Mouse (Mus musculus): ENCODE data around the gene Vps53. TPM values are rescaled to one million over a fixed set of nuclear protein-coding genes. Genes with fewer than 3 reads are reported as not detected.

The Vps53 gene
- polyA plus RNA-seq, 1 experiment, result 21.0 TPM

DNA sequence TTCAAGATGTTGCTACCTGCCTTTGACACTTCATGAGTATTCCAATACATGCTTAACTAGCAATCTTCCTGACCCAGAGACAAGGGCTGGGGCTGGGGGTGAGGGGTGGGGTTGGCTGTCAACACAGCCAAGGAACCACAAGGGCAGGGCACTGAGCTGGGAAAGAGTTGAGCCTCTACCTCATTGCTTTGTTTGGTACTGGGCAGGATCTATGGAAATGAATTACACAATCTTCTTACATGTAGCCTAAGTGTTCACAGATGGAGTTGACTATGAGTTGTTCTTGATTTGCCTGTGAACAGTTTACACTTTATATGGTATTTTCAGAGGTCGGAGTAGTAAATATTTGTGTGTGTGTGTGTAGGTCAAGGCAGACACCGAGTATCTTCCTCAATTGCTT is 118.5 kb downstream of the Vps53 start:
- no peak for TF ChIP-seq GATA1 (IDR thresholded peaks at IDR 0.05; ENCODE audit: low read length)

DNA sequence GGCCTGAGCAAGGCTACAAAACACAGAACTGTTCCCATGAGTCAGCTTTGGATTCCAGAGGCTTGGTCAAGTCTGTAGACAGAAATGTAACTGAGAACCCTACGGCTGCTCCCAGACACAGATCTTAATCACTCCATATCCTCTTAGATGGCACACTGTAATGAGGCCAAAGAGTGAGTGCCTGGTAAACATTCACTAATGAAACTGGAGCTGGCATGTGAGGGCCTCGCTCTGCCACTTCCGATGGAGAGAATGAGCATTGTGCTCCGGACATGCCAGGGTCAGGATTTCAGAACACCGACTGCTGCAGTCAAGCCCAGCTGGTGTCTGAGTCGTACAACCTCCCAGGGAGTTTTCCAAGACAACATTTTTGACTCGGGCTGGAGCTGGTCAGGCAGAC is 119.5 kb downstream of the Vps53 start:
- TF ChIP-seq GATA1 (IDR thresholded peaks at IDR 0.05; ENCODE audit: low read length), result no peak

- TF ChIP-seq GATA1 (IDR thresholded peaks at IDR 0.05; ENCODE audit: low read length), result no peak
These were observed 123.0 kb downstream of the Vps53 start for GRCm38 (mm10) chr11:76056487-76056886.

DNA sequence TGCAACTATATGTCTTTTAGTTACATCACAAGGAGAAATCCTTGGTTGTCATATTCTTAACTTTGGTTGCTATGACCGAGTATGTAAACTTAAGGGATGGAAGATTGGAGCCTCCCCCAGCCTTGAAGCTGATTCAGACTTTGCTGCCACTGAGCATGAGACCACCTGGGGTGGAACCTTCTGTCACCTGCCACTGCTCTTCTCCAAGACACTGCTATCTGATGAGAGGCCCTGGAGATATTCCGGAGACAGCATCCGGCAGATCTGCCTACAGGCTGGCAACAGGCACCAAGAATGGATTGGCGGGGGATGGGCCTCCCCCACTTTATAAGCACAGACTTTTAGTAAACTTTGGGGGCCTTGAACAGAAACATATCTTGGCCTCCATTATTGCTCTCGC is 127.0 kb downstream of the Vps53 start:
- no peak for TF ChIP-seq GATA1 (IDR thresholded peaks at IDR 0.05; ENCODE audit: low read length)

- no peak for TF ChIP-seq GATA1 (IDR thresholded peaks at IDR 0.05; ENCODE audit: low read length)
These were observed 128.4 kb downstream of the Vps53 start for GRCm38 (mm10) chr11:76050967-76051512.

- no peak for TF ChIP-seq GATA1 (IDR thresholded peaks at IDR 0.05; ENCODE audit: low read length)
These were observed 128.9 kb downstream of the Vps53 start for GRCm38 (mm10) chr11:76050509-76050908.

GRCm38 (mm10) chr11:76045367-76045766 is 134.1 kb downstream of the Vps53 start:
- no peak for TF ChIP-seq GATA1 (IDR thresholded peaks at IDR 0.05; ENCODE audit: low read length)

- no peak for TF ChIP-seq GATA1 (IDR thresholded peaks at IDR 0.05; ENCODE audit: low read length)
These were observed 135.0 kb downstream of the Vps53 start for GRCm38 (mm10) chr11:76044468-76044867.

DNA sequence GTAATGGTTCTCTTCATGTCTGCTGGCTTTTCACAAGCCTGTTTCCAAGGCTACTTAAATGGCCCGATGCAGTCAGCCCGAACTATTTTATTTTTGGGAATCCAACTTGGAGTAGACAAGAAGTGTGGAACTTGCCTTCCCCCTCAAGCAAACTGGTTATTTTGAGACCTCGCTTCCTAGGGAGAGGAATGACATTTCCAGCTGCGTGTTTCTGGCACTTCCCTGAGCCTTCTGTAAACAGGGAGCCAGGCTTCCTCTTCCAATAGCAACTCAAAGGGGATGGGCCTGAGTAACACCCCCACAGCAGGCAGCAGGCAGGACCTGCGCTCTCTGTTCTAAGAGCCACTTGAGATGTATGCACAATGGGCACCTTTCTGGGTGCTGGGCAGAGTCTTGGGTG is 136.6 kb downstream of the Vps53 start:
- no peak for TF ChIP-seq GATA1 (IDR thresholded peaks at IDR 0.05; ENCODE audit: low read length)

- TF ChIP-seq GATA1 (IDR thresholded peaks at IDR 0.05; ENCODE audit: low read length), result no peak
These were observed 137.3 kb downstream of the Vps53 start for GRCm38 (mm10) chr11:76042041-76042638.

DNA sequence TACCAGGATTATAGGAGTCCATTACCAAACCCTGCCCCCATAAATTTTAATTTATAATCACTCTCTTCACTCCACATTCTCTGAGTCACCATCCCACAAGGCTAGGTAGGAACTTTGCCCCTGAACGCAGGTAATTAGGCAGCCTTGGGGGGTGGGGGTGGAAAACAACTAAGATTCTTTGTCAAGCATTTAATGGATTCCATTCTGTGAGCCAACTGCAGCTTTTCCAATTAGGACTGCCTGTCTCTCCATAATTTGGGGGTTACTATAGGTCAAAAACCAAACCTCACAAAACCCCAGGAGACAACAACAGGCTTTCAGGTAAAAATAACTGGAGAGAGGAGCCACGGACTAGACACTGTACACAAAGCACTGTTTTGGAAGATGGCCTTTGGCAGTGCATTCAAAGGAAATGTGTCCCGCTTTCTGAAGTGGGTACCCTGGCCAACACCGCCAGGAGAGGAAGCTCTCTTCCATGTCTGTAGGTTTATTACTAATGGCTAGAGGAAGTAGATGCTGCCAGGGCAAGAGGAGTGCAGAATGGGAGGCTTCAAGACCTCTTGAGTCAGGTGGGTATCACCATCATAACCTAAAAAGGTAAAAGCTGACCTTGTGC is 138.6 kb downstream of the Vps53 start:
- no peak for TF ChIP-seq GATA1 (IDR thresholded peaks at IDR 0.05; ENCODE audit: low read length)

GRCm38 (mm10) chr11:76040106-76040505 is 139.3 kb downstream of the Vps53 start:
- no peak for TF ChIP-seq GATA1 (IDR thresholded peaks at IDR 0.05; ENCODE audit: low read length)

- no peak for TF ChIP-seq GATA1 (IDR thresholded peaks at IDR 0.05; ENCODE audit: low read length)
These were observed 140.0 kb downstream of the Vps53 start for GRCm38 (mm10) chr11:76039271-76040053.

DNA sequence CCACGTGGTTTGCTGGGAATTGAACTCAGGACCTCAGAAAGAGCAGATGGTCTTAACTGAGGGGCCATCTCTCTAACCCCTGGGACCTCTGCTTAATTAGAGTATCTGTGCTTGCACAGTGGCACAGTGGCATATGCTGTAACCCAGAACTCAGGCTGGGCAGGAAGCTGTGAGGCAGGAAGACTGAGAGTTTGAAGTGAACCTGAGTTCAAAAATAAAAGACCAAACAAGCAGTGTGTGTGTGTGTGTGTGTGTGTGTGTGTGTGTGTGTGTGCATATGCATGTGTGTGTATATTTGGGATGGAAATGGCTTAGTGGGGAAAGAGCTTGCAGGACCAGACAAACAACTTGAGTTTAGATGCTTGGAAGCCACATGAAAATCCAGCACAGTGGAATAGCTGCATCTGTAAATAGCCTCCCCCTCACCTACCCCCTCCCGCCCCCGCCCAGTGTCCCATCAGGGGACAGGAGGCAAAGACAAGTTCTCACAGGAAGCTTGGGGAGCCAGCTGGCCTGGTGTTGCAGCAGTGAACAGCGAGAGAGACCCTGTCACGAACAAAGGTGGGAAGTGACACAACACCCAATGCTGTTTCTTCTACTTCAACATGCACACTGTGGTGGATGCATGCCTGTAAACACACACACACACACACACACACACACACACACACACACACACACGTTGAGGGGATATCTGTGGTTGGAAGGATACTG is 141.7 kb downstream of the Vps53 start:
- no peak for TF ChIP-seq GATA1 (IDR thresholded peaks at IDR 0.05; ENCODE audit: low read length)

- TF ChIP-seq GATA1 (IDR thresholded peaks at IDR 0.05; ENCODE audit: low read length), result no peak
These were observed 144.3 kb downstream of the Vps53 start for GRCm38 (mm10) chr11:76035182-76035581.

DNA sequence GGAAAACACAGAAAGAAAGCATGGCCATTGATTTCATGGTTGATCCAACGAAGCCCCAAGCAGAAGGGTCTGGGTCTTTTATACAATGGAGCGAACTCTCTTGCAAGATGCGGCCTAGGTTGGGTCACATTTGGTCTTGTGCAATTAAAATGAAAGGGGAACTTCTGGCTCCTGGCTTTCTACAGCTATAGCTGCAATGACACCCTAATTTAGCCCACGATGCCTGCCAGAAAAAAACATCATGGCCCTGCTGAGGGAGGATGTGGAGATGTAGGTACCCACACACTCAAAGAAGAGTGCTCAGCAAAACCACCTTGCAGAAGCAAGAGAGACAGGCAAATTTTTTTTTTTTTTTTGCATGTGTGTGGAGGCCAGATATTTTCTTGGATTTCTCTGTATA is 145.6 kb downstream of the Vps53 start:
- no peak for TF ChIP-seq GATA1 (IDR thresholded peaks at IDR 0.05; ENCODE audit: low read length)

All from G1E-ER4 (cell line).